Mouse (Mus musculus) liver, adult 10 weeks (tissue): ENCODE results near the gene 2210418O10Rik. TPM values are rescaled to one million over a fixed set of nuclear protein-coding genes. Genes with fewer than 3 reads are reported as not detected.

Experiments used
- polyA plus RNA-seq: library from polyadenylated mRNA; stranded (reverse); fragments of 350-450 nt; fragmentation: Illumina TruSeq; extraction: RNeasy Lipid Tissue Mini Kit (QIAGEN cat#74804); gene quantifications from one replicate; pipeline ENCODE4 v1.2.3, GENCODE M21; 2014; ENCODE audit warnings: low read depth, low replicate concordance

The 2210418O10Rik gene
- polyA plus RNA-seq = 47.4 TPM

DNA sequence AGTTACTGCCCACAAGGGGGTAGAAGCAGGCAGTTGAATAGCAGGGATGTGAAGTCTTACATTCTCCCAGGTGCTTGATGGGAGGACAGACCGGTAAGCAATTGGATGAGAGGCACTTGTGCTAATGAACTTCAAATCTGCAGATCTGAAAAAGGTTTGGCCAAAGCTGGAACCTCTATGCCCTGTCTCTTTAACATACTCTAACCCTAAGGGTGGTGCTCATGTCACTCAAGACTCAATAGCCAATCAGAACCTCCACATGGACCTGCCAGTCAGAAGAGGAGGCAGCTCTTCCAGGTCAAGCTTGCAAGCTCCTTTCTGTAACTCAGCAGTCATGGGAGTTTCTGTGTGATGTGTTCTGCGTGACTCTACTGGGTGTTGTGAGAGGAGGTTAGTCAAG is at the start of gene 2210418O10Rik:
2210418O10Rik (plus strand) TSS at position 301 of the 400 bp plus-strand sequence.

Other genes with a start within 250 kb of the 2210418O10Rik start
- 3.3 TPM for gene Gm2004, start 76.7 kb upstream of the 2210418O10Rik start, polyA plus RNA-seq
- not detected for gene Gm11009, start 92.9 kb downstream of the 2210418O10Rik start, polyA plus RNA-seq
- 11.0 TPM for gene Gm14435, start 197.0 kb downstream of the 2210418O10Rik start, polyA plus RNA-seq